Mouse (Mus musculus): ENCODE measurements around the gene Ncoa4.

DNA sequence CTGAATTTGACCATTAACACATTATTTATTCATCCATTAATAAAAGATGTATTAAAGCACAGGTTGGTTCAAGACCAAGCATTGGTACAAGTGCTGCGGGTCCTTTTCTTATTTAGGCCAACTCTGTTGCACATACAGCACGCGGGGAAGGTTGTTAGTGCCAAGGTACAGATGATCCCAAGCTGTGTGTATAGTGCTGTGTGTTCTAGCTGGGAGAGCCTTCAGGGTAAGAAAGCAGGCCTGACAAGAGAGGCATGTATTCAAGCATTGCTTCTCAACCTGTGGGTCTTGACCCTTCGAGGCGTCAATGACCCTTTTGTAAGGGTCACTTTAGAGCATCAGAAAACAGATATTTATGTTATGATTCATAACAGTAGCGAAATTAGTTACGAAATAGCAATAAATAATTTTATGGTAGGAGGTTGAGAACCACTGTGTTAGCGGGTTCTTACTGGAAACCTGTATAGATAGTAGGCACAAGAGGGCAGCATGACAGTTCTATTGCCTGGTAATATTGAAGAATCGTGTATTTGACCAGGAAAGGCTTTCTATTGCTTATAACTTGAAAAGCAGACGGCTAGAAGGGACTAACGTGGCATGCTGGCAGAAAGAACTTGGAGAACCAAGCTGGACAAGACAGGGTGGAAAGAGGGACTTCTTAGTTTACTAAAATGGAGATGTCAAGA lies 3.7 kb downstream of the Ncoa4 start:
- TF ChIP-seq CTCF (conservative IDR thresholded peaks at IDR 0.05; ENCODE audit: insufficient read depth, insufficient read length, low read depth, low read length) (no peak), POLR2A (IDR thresholded peaks at IDR 0.05; ENCODE audit: low read depth, low read length) (no peak)

Measured in kidney, adult 2 months (tissue).